Mouse (Mus musculus): ENCODE results near the gene Ercc1. TPM values are rescaled to one million over a fixed set of nuclear protein-coding genes. Genes with fewer than 3 reads are reported as not detected.
A peak's percentile ranks its signal among the peaks of the same experiment; 100 is the strongest.

The Ercc1 gene
- polyA plus RNA-seq, 1 experiment, result not detected

DNA sequence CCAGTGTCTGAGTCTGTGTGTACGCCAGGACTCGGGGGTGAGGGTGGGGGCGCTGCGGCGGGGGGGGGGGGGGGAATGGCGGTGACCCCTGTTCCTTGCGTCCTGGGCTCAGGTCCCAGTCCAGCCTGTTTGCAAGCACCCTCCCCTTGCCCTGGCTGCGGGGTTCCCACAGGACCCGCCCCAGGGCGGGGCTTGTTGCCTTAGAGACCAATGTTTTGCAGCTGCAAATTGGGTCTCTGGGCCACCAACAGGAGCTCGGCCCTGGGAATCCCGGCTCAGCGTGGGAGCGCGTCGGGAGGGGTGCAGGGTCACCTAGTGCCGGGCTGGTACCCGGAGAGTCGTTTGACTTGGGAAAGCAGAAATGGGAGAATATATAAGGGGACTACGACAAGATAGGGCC, 18.2 kb upstream of the Ercc1 start:
- Histone ChIP-seq H3K4me1 (ENCODE audit: control insufficient read depth, insufficient read depth, low read length) (peaks cover 9% of the 10 kb centered on the region), H3K4me3 (ENCODE audit: insufficient read depth, low read depth, low read length) (peak overlapping the region; percentile 63), H3K27ac (ENCODE audit: insufficient read depth, low read depth, low read length) (peak overlapping the region; percentile 83)
- under 1% methylated on average over 19 of the region's 20 CpGs for WGBS
- TF ChIP-seq CTCF (IDR thresholded peaks at IDR 0.05; ENCODE audit: insufficient read depth, low read depth, low read length), result no peak
- 0 out of 2 replicates have a peak, but pooled peaks have one; percentile 30 for TF ChIP-seq POLR2A (IDR thresholded peaks at IDR 0.05; ENCODE audit: insufficient read depth, low read depth, low read length)

GRCm38 (mm10) chr7:19327128-19327527, 17.4 kb upstream of the Ercc1 start:
- Histone ChIP-seq H3K4me3 (ENCODE audit: insufficient read depth, low read depth, low read length) (peak overlapping the region; percentile 63), H3K4me1 (ENCODE audit: control insufficient read depth, insufficient read depth, low read length) (peaks cover 11% of the 10 kb centered on the region), H3K27ac (ENCODE audit: insufficient read depth, low read depth, low read length) (peak overlapping the region; percentile 83)
- TF ChIP-seq POLR2A (IDR thresholded peaks at IDR 0.05; ENCODE audit: insufficient read depth, low read depth, low read length) (peak; percentile 79), CTCF (IDR thresholded peaks at IDR 0.05; ENCODE audit: insufficient read depth, low read depth, low read length) (no peak)
- WGBS, result under 1% methylated on average over 22 of the region's 22 CpGs

- WGBS, result 83% methylated on average over 5 of the region's 5 CpGs
- TF ChIP-seq CTCF (IDR thresholded peaks at IDR 0.05; ENCODE audit: insufficient read depth, low read depth, low read length) (no peak), POLR2A (IDR thresholded peaks at IDR 0.05; ENCODE audit: insufficient read depth, low read depth, low read length) (no peak)
- H3K4me1 ChIP-seq (ENCODE audit: control insufficient read depth, insufficient read depth, low read length), result peaks cover 14% of the 10 kb centered on the region
- H3K27ac ChIP-seq (ENCODE audit: insufficient read depth, low read depth, low read length), result peak overlapping the region; percentile 57; the same call in 1 of the 2 replicates
- no peak overlapping the region for H3K4me3 ChIP-seq (ENCODE audit: insufficient read depth, low read depth, low read length)
Measured at GRCm38 (mm10) chr7:19327782-19328181, 16.8 kb upstream of the Ercc1 start.

DNA sequence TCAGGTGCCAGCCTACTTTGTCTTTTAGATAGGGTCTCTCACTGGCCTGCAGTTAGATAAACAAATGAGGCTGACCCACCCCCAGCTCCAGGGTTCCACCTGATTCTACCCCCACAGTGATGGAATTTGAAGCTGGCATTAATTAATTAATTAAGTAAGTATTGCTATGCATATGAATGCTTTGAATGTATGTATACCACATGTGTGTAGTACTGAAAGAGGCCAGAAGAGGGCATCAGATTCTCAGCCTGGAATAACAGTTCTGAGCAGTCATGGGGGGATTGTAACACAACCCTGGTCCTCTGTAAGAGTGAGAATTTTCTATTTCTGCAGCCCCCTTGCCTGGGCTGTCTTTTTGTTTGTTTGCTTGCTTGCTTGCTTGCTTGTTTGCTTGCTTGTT, 16.2 kb upstream of the Ercc1 start:
- Histone ChIP-seq H3K4me1 (ENCODE audit: control insufficient read depth, insufficient read depth, low read length) (peaks cover 14% of the 10 kb centered on the region), H3K27ac (ENCODE audit: insufficient read depth, low read depth, low read length) (no peak overlapping the region), H3K4me3 (ENCODE audit: insufficient read depth, low read depth, low read length) (no peak overlapping the region)
- TF ChIP-seq CTCF (IDR thresholded peaks at IDR 0.05; ENCODE audit: insufficient read depth, low read depth, low read length) (no peak), POLR2A (IDR thresholded peaks at IDR 0.05; ENCODE audit: insufficient read depth, low read depth, low read length) (no peak)

- TF ChIP-seq POLR2A (IDR thresholded peaks at IDR 0.05; ENCODE audit: insufficient read depth, low read depth, low read length) (no peak), CTCF (IDR thresholded peaks at IDR 0.05; ENCODE audit: insufficient read depth, low read depth, low read length) (no peak)
- WGBS, result 76% methylated on average over 2 of the region's 2 CpGs
- Histone ChIP-seq H3K4me1 (ENCODE audit: control insufficient read depth, insufficient read depth, low read length) (peaks cover 15% of the 10 kb centered on the region), H3K27ac (ENCODE audit: insufficient read depth, low read depth, low read length) (no peak overlapping the region), H3K4me3 (ENCODE audit: insufficient read depth, low read depth, low read length) (no peak overlapping the region)
Measured at GRCm38 (mm10) chr7:19331910-19332309, 12.7 kb upstream of the Ercc1 start.

GRCm38 (mm10) chr7:19332709-19333352, 11.7 kb upstream of the Ercc1 start:
- Histone ChIP-seq H3K4me1 (ENCODE audit: control insufficient read depth, insufficient read depth, low read length) (peaks cover 19% of the 10 kb centered on the region), H3K4me3 (ENCODE audit: insufficient read depth, low read depth, low read length) (peak overlapping the region; percentile 84), H3K27ac (ENCODE audit: insufficient read depth, low read depth, low read length) (peak overlapping the region; percentile 98)
- under 1% methylated on average over 52 of the region's 52 CpGs for WGBS
- TF ChIP-seq CTCF (IDR thresholded peaks at IDR 0.05; ENCODE audit: insufficient read depth, low read depth, low read length), result no peak
- TF ChIP-seq POLR2A (IDR thresholded peaks at IDR 0.05; ENCODE audit: insufficient read depth, low read depth, low read length), result peak; percentile 64

DNA sequence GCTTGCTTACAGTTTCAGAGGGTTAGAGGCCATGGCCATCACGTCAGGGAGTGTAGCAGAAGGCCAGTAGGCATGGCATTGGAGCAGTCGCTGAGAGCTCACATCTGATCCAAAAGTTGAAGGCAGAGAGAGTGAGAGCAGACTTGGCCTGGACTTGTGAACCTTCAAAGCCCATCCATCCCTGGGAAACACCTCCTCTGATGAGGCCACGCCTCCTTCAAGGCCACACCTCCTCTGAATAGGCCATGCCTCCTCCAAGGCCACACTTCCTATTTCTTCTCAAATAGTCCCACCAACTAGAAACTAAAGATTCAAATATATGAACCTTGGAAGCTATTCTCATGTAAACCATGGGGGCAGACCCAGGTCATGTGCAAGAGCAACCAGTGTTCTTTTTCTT, 9.0 kb upstream of the Ercc1 start:
- Histone ChIP-seq H3K27ac (ENCODE audit: insufficient read depth, low read depth, low read length) (no peak overlapping the region), H3K4me3 (ENCODE audit: insufficient read depth, low read depth, low read length) (no peak overlapping the region), H3K4me1 (ENCODE audit: control insufficient read depth, insufficient read depth, low read length) (peaks cover 28% of the 10 kb centered on the region)
- 54% methylated on average over 3 of the region's 3 CpGs for WGBS
- TF ChIP-seq POLR2A (IDR thresholded peaks at IDR 0.05; ENCODE audit: insufficient read depth, low read depth, low read length), result no peak
- TF ChIP-seq CTCF (IDR thresholded peaks at IDR 0.05; ENCODE audit: insufficient read depth, low read depth, low read length), result no peak

GRCm38 (mm10) chr7:19337122-19337521, 7.5 kb upstream of the Ercc1 start:
- H3K27ac ChIP-seq (ENCODE audit: insufficient read depth, low read depth, low read length), result peak overlapping the region; percentile 62; the same call in 1 of the 2 replicates
- H3K4me3 ChIP-seq (ENCODE audit: insufficient read depth, low read depth, low read length), result no peak overlapping the region
- peaks cover 34% of the 10 kb centered on the region for H3K4me1 ChIP-seq (ENCODE audit: control insufficient read depth, insufficient read depth, low read length)
- TF ChIP-seq POLR2A (IDR thresholded peaks at IDR 0.05; ENCODE audit: insufficient read depth, low read depth, low read length) (no peak), CTCF (IDR thresholded peaks at IDR 0.05; ENCODE audit: insufficient read depth, low read depth, low read length) (no peak)
- 56% methylated on average over 10 of the region's 10 CpGs for WGBS

- no peak for TF ChIP-seq POLR2A (IDR thresholded peaks at IDR 0.05; ENCODE audit: insufficient read depth, low read depth, low read length)
- no peak for TF ChIP-seq CTCF (IDR thresholded peaks at IDR 0.05; ENCODE audit: insufficient read depth, low read depth, low read length)
- peaks cover 34% of the 10 kb centered on the region for H3K4me1 ChIP-seq (ENCODE audit: control insufficient read depth, insufficient read depth, low read length)
- 69% methylated on average over 2 of the region's 2 CpGs for WGBS
- H3K27ac ChIP-seq (ENCODE audit: insufficient read depth, low read depth, low read length), result no peak overlapping the region
- H3K4me3 ChIP-seq (ENCODE audit: insufficient read depth, low read depth, low read length), result no peak overlapping the region
Measured at GRCm38 (mm10) chr7:19338060-19338459, 6.5 kb upstream of the Ercc1 start.

Data from olfactory bulb, adult 2 months (tissue).